Mouse (Mus musculus) MEL (cell line): ENCODE results near the gene Helt. TPM values are rescaled to one million over a fixed set of nuclear protein-coding genes. Genes with fewer than 3 reads are reported as not detected.

Source experiments
- DNase-seq: peaks from one replicate; pipeline ENCODE4 v3.0.0; 2011; ENCODE audit warnings: low read depth, low spot score
- H3K27ac ChIP-seq: 2 replicates; pipeline ENCODE4 v1.5.1; 2012; ENCODE audit warnings: low read depth, mild to moderate bottlenecking, control low read depth, low read length, moderate library complexity; ENCODE audit not compliant: control insufficient read depth
- H3K27me3 ChIP-seq, 2 experiments: fragments of 150-350 bp in 1 of 2; sonication (generic) in 1 of 2; 2 replicates each; pipeline ENCODE4 v1.6.1; 2012; ENCODE audit warnings: low read length in 2 of 2, mild to moderate bottlenecking in 2 of 2, improper control_type of control experiment in 1 of 2, moderate library complexity in 1 of 2; ENCODE audit not compliant: insufficient read depth in 2 of 2, control insufficient read depth in 1 of 2
- H3K36me3 ChIP-seq, 2 experiments: 2 replicates each; pipeline ENCODE4 v1.6.1; 2012 to 2014; ENCODE audit warnings: low read length in 2 of 2, improper control_type of control experiment in 1 of 2, inconsistent platforms in 1 of 2, mild to moderate bottlenecking in 1 of 2; ENCODE audit not compliant: insufficient read depth in 2 of 2, control insufficient read depth in 1 of 2
- H3K4me1 ChIP-seq, 2 experiments: fragments of 150-350 bp in 1 of 2; sonication (generic) in 1 of 2; 2 replicates each; pipeline ENCODE4 v1.6.1; 2012; ENCODE audit warnings: low read length in 2 of 2, improper control_type of control experiment in 1 of 2, mild to moderate bottlenecking in 1 of 2; ENCODE audit not compliant: insufficient read depth in 2 of 2, control insufficient read depth in 1 of 2
- H3K4me3 ChIP-seq, 2 experiments: fragments of 150-350 bp in 1 of 2; sonication (generic) in 1 of 2; 2 replicates each; pipeline ENCODE4 v1.5.1; 2012; ENCODE audit warnings: low read depth in 2 of 2, low read length in 2 of 2, mild to moderate bottlenecking in 2 of 2, moderate library complexity in 2 of 2, control low read depth in 1 of 2, improper control_type of control experiment in 1 of 2; ENCODE audit not compliant: control insufficient read depth in 1 of 2, insufficient read depth in 1 of 2
- H3K79me2 ChIP-seq: 2 replicates; pipeline ENCODE4 v1.6.1; 2012; ENCODE audit warnings: mild to moderate bottlenecking, low read length, moderate library complexity; ENCODE audit not compliant: control insufficient read depth, poor library complexity, insufficient read depth
- H3K9ac ChIP-seq: 2 replicates; pipeline ENCODE4 v1.6.1; 2012; ENCODE audit warnings: low read depth, mild to moderate bottlenecking, control low read depth, low read length, moderate library complexity; ENCODE audit not compliant: control insufficient read depth, poor library complexity, severe bottlenecking
- H3K9me3 ChIP-seq: fragments of 150-350 bp; sonication (generic); replicated peaks from 2 replicates; pipeline ENCODE4 v1.6.1; 2012; ENCODE audit warnings: mild to moderate bottlenecking, low read length, improper control_type of control experiment, moderate library complexity; ENCODE audit not compliant: insufficient read depth
- BHLHE40 ChIP-seq: IDR thresholded peaks from 2 replicates; pipeline ENCODE4 v1.6.1; 2012; ENCODE audit warnings: low read depth, mild to moderate bottlenecking, inconsistent platforms, low read length, improper control_type of control experiment, borderline replicate concordance
- EP300 ChIP-seq, 2 experiments: IDR thresholded peaks; 2 replicates each; pipeline ENCODE4 v1.6.1; 2011; ENCODE audit warnings: improper control_type of control experiment in 2 of 2, low read length in 2 of 2, low read depth in 1 of 2, mild to moderate bottlenecking in 1 of 2
- GATA1 ChIP-seq: IDR thresholded peaks from 2 replicates; pipeline ENCODE4 v1.6.1; 2011; ENCODE audit warnings: low read depth, low read length, improper control_type of control experiment
- HCFC1 ChIP-seq: IDR thresholded peaks from 2 replicates; pipeline ENCODE4 v1.6.1; 2012; ENCODE audit warnings: low read depth, mild to moderate bottlenecking, inconsistent platforms, low read length, improper control_type of control experiment, moderate library complexity
- JUND ChIP-seq: IDR thresholded peaks from 2 replicates; pipeline ENCODE4 v1.6.1; 2011; ENCODE audit warnings: low read depth, mild to moderate bottlenecking, improper control_type of control experiment, low read length
- MAX ChIP-seq: IDR thresholded peaks from 2 replicates; pipeline ENCODE4 v1.6.1; 2011; ENCODE audit warnings: low read length, improper control_type of control experiment
- MAZ ChIP-seq: IDR thresholded peaks from 2 replicates; pipeline ENCODE4 v1.6.1; 2012; ENCODE audit warnings: low read depth, mild to moderate bottlenecking, inconsistent platforms, low read length, improper control_type of control experiment
- MEF2A ChIP-seq: IDR thresholded peaks from 2 replicates; pipeline ENCODE4 v1.6.1; 2014; ENCODE audit warnings: low read depth, mild to moderate bottlenecking, inconsistent platforms, low read length, improper control_type of control experiment; ENCODE audit not compliant: poor library complexity, insufficient replicate concordance, severe bottlenecking; ENCODE audit errors: extremely low read depth
- NRF1 ChIP-seq: IDR thresholded peaks from 2 replicates; pipeline ENCODE4 v1.6.1; 2014; ENCODE audit warnings: low read depth, mild to moderate bottlenecking, inconsistent platforms, low read length, improper control_type of control experiment, moderate library complexity; ENCODE audit not compliant: poor library complexity, insufficient read depth, severe bottlenecking
- POLR2A ChIP-seq, 2 experiments: IDR thresholded peaks; 2 replicates each; pipeline ENCODE4 v1.6.1; 2011 to 2012; ENCODE audit warnings: low read length in 2 of 2, mild to moderate bottlenecking in 2 of 2, control low read depth in 1 of 2, improper control_type of control experiment in 1 of 2, low read depth in 1 of 2, moderate library complexity in 1 of 2; ENCODE audit not compliant: control insufficient read depth in 1 of 2, insufficient read depth in 1 of 2, poor library complexity in 1 of 2
- POLR2AphosphoS2 ChIP-seq: IDR thresholded peaks from 2 replicates; pipeline ENCODE4 v1.6.1; 2011; ENCODE audit warnings: low read length, improper control_type of control experiment
- RAD21 ChIP-seq: IDR thresholded peaks from 2 replicates; pipeline ENCODE4 v1.6.1; 2011; ENCODE audit warnings: mild to moderate bottlenecking, low read depth, low read length, improper control_type of control experiment
- SIN3A ChIP-seq: IDR thresholded peaks from 2 replicates; pipeline ENCODE4 v1.6.1; 2012; ENCODE audit warnings: low read length, improper control_type of control experiment, inconsistent platforms
- SMC3 ChIP-seq: IDR thresholded peaks from 2 replicates; pipeline ENCODE4 v1.6.1; 2011; ENCODE audit warnings: low read depth, low read length, improper control_type of control experiment
- TAL1 ChIP-seq: IDR thresholded peaks from 2 replicates; pipeline ENCODE4 v1.6.1; 2012; ENCODE audit warnings: mild to moderate bottlenecking, inconsistent platforms, low read length, moderate library complexity, mixed read lengths
- USF1 ChIP-seq: IDR thresholded peaks from 2 replicates; pipeline ENCODE4 v1.6.1; 2014; ENCODE audit warnings: low read depth, mild to moderate bottlenecking, inconsistent platforms, low read length, improper control_type of control experiment, moderate library complexity
- USF2 ChIP-seq, 2 experiments: IDR thresholded peaks; 2 replicates each; pipeline ENCODE4 v1.6.1; 2011 to 2012; ENCODE audit warnings: improper control_type of control experiment in 2 of 2, low read length in 2 of 2, borderline replicate concordance in 1 of 2, inconsistent platforms in 1 of 2, low read depth in 1 of 2, mild to moderate bottlenecking in 1 of 2; ENCODE audit not compliant: insufficient read depth in 1 of 2
- ZKSCAN1 ChIP-seq: IDR thresholded peaks from 2 replicates; pipeline ENCODE4 v1.6.1; 2012; ENCODE audit warnings: low read depth, mild to moderate bottlenecking, inconsistent platforms, low read length, improper control_type of control experiment, moderate library complexity
- polyA plus RNA-seq, 2 experiments: library from polyadenylated mRNA; stranded (reverse) in 1 of 2; unstranded in 1 of 2; fragments of >175 nt in 1 of 2; fragments of >200 nt in 1 of 2; gene quantifications; 2 replicates each; pipeline versions ENCODE4 v1.2.1 to v1.2.4; 2012; ENCODE audit warnings: low replicate concordance in 2 of 2, low read depth in 1 of 2; ENCODE audit not compliant: insufficient read length in 2 of 2, insufficient read depth in 1 of 2, missing spikeins in 1 of 2
- total RNA-seq: library from RNA; depleted of rRNA; stranded (reverse); fragments of 300-350 nt; gene quantifications from 2 replicates; pipeline ENCODE4 v1.2.3, GENCODE M21; 2012

Gene Helt
- total and polyA plus RNA-seq, 3 experiments, result not detected

DNA sequence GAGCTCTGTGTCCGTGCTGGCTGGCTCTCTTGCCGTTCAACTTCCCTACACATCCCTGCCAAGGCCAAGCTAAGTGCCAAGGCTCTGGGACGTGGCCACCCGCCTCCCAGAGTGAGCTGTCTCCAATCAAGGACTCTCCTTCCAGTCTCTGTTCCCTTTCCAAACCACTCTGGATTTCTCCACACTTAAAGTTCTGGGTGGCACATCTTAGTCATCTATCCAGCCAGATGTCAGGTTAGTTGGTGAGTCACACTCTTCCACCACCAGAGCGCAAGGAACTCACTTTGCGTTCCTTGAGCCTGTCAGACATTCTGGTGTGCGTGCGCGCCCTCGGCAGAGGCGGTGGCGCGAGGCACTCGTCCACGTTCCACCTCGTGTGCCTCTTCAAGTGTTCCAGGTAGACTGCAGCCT lies 725 bp downstream of the Helt start:
- Histone ChIP-seq H3K79me2 (no peaks in the 10 kb centered on the region), H3K36me3 (no peaks in the 10 kb centered on the region), H3K27ac (no peak overlapping the region), H3K9me3 (no peaks in the 10 kb centered on the region), H3K4me1 (no peaks in the 10 kb centered on the region), H3K27me3 (peaks cover 0 to 4% of the 10 kb centered on the region in 2 experiments; a peak in 2 of 4 replicates), H3K9ac (no peak overlapping the region), H3K4me3 (no peak overlapping the region)
- DNase-seq, result no peak
- TF ChIP-seq POLR2A (IDR thresholded peaks at IDR 0.05; ENCODE audit: control insufficient read depth in 1 of 2, insufficient read depth in 1 of 2, low read depth in 1 of 2, low read length in 2 of 2, poor library complexity in 1 of 2) (no peak), SIN3A (no peak), JUND (no peak), MAX (no peak), NRF1 (no peak), USF1 (no peak), TAL1 (no peak)

DNA sequence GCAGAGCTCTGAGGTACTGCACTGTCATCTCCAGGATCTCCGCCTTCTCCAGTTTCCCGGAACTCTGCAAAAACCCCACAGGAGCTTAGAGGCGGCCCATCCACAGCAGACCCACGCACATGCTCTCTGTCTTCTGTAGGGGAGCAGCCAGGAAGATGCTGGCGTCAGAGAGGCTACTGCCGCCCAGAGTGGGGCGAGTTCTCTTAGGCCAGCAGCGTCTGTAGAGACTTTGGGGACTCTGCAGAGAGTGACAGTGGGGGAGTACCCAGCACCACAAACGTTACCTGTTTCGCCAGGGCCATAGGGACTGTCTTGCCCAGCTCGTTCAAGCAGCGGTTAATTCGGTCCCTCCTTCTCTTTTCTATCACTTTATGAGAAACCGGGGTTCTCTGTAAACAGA lies 1.3 kb downstream of the Helt start:
- H3K36me3 ChIP-seq, result no peaks in the 10 kb centered on the region
- no peak for TF ChIP-seq JUND
- TF ChIP-seq POLR2AphosphoS2, result no peak
- no peak for TF ChIP-seq RAD21
- no peak for TF ChIP-seq GATA1
- no peak for TF ChIP-seq ZKSCAN1
- no peak for TF ChIP-seq SMC3
- no peak for TF ChIP-seq HCFC1
- no peak for TF ChIP-seq MAZ
- no peak for TF ChIP-seq BHLHE40
- no peak for TF ChIP-seq USF2 (IDR thresholded peaks at IDR 0.05; ENCODE audit: borderline replicate concordance in 1 of 2, insufficient read depth in 1 of 2, low read depth in 1 of 2, low read length in 2 of 2)
- no peak for TF ChIP-seq TAL1
- no peak for TF ChIP-seq EP300 (IDR thresholded peaks at IDR 0.05; ENCODE audit: low read depth in 1 of 2, low read length in 2 of 2)
- TF ChIP-seq MEF2A, result no peak
- H3K27ac ChIP-seq, result no peak overlapping the region
- no peak overlapping the region for H3K9ac ChIP-seq
- no peaks in the 10 kb centered on the region for H3K9me3 ChIP-seq
- no peak for DNase-seq
- H3K4me1 ChIP-seq, result no peaks in the 10 kb centered on the region
- peaks cover 0 to 4% of the 10 kb centered on the region in 2 experiments; a peak in 2 of 4 replicates for H3K27me3 ChIP-seq
- no peak overlapping the region for H3K4me3 ChIP-seq
- no peaks in the 10 kb centered on the region for H3K79me2 ChIP-seq
